Mouse (Mus musculus) bone marrow, adult 2 months (tissue): ENCODE measurements at regions not wholly inside any gene's neighbourhood (a gene's known extent, or its start where the extent isn't known, plus 50 kb on each side); places are given as distances from the start of the nearest gene placed in this dataset.

Source experiments
- H3K27ac ChIP-seq: fragments of 200-500 bp; 2 replicates; pipeline ENCODE4 v1.5.1; 2012; ENCODE audit warnings: low read depth, mild to moderate bottlenecking, control low read depth, inconsistent platforms, low read length; ENCODE audit not compliant: control insufficient read depth, poor library complexity, insufficient read depth
- H3K4me1 ChIP-seq: fragments of 200-500 bp; 2 replicates; pipeline ENCODE4 v1.6.1; 2011; ENCODE audit warnings: low read length; ENCODE audit not compliant: control insufficient read depth, insufficient read depth
- H3K4me3 ChIP-seq: fragments of 200-500 bp; replicated peaks from 2 replicates; pipeline ENCODE3; 2011; ENCODE audit warnings: mild to moderate bottlenecking, low read depth, low read length, control low read depth; ENCODE audit not compliant: control insufficient read depth
- CTCF ChIP-seq: fragments of 200-500 bp; IDR thresholded peaks from 2 replicates; pipeline ENCODE4 v1.5.1; 2011; ENCODE audit warnings: low read length, control low read depth; ENCODE audit not compliant: control insufficient read depth, insufficient read depth
- POLR2A ChIP-seq: fragments of 200-500 bp; IDR thresholded peaks from 2 replicates; pipeline ENCODE4 v1.6.1; 2011; ENCODE audit warnings: low read depth, mild to moderate bottlenecking, control low read depth, low read length, borderline replicate concordance; ENCODE audit not compliant: control insufficient read depth
- WGBS: fragments of 180-500 bp; shearing (Covaris S2); methylation state at CpG from one replicate; pipeline ENCODE4 v1.1.7; 2018; 5-methylcytosine and 5-hydroxymethylcytosine counted together

DNA sequence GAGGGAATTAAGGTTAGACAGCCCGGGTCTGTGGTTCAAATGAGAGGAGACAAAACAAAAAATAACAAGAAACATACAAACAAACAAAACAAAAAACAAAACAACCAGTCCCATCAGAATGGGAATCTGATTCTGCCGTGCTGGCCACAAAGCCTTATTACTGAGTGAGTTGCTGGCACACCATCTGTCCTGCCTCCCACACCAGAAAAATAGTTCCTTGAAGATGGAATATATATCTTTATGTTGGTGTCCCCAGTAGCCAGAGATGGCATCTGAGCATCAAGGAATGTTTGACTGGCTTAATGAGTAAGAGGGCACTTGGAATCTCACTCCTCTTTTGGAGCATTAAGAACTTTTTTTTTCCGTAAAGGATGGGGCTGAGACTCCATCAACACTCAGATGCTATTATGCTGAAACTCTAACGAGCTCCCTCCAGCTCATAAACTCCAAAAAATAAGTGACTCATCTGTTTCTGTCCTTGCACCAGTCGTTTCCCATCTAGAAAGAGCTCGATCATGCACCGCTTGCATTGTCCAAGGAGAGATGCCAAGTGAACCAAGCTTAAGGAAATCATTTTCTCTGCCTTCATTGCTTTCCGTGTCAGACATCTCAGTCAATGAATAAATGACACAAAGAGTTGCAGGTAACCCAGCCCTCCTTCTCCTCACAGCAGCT is 329.0 kb upstream of the Kdm8 start:
- Histone ChIP-seq H3K27ac (no peak overlapping the region), H3K4me3 (no peak overlapping the region), H3K4me1 (no peaks in the 10 kb centered on the region)
- TF ChIP-seq POLR2A = no peak
- TF ChIP-seq CTCF = no peak
- 65% methylated on average over 8 of the region's 8 CpGs for WGBS

DNA sequence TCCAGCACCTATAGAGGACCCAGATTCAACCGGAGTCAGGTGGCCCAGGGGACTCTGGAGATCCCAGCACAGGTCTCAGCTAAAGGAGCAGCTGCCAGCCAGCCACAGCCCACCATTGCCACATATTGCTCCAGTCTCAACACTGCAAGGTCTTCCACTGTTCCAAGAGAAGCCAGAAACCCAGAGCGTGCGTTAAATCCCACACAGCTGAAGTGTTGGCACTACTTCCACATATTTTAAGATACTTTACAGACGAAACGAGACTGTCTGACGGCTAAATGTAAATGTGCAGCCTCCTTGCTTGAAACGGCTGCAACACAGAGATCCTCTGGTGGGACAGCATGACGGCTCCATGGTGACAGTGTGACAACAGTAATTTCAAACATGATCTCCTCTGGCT is 327.3 kb upstream of the Kdm8 start:
- no peak for TF ChIP-seq CTCF
- no peak for TF ChIP-seq POLR2A
- no peak overlapping the region for H3K27ac ChIP-seq
- H3K4me3 ChIP-seq = no peak overlapping the region
- WGBS = 80% methylated on average over 8 of the region's 8 CpGs
- no peaks in the 10 kb centered on the region for H3K4me1 ChIP-seq

DNA sequence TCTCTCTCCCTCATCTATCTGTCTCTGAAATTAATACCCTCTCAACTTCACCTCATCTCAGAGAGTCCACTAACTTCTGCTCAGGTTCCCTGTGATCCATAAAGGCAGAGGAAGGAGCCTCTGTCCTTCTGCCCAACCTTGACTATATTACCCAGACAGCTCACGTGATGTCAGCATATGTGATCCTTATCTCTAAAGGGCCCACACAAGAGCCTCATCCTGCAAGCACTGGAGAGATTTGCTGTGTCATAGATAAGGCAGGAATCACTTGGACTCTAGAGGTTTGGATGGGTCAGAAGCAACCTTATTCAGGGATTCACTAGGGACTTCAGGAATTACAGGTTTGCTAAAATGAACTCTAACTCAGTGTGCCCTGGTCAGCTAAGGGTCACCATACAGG is 315.3 kb upstream of the Kdm8 start:
- Histone ChIP-seq H3K4me1 (no peaks in the 10 kb centered on the region), H3K27ac (no peak overlapping the region), H3K4me3 (no peak overlapping the region)
- WGBS = 31% methylated on average over 1 of the region's 1 CpGs
- no peak for TF ChIP-seq CTCF

DNA sequence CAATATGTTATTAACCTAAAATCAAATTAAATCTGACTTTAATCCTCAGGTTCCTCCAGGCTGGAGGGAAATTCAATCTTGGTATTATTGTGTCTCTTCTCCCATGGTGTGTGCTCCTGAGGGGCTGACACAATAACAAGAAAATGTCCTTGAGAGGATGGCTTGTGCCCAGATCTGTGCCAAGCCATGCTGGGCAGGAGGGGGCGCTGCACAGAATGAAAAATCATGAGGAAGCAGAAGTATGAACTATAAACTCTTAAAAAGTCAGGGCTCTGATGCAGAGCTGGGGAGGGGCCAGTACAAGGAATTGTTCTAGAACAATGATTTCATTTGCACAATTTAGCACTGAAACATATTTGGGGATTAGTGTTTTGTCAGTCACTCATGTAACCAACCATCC is 312.5 kb upstream of the Kdm8 start:
- Histone ChIP-seq H3K4me1 (no peaks in the 10 kb centered on the region), H3K4me3 (no peak overlapping the region), H3K27ac (no peak overlapping the region)
- TF ChIP-seq POLR2A (no peak), CTCF (no peak)
- WGBS = 48% methylated on average over 1 of the region's 1 CpGs

DNA sequence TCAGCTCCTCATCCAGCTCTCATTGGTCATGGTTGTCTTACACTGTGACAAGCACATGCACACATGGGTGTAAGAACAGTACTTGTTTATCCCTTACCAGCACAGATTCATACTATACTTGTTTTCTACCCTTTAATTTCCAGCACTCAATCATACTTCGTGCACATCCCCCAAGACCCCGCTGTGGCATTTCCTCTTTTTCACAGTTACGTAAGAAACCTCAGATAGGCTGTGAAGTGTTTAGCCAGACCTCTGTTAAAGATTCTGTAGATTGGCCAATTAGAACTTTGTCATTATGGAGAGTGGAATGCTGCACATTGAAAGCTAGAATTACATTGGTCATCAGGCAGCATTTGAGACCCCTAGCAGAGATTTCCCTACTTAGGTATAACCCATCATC is 305.9 kb upstream of the Kdm8 start:
- WGBS = under 1% methylated on average over 3 of the region's 3 CpGs

DNA sequence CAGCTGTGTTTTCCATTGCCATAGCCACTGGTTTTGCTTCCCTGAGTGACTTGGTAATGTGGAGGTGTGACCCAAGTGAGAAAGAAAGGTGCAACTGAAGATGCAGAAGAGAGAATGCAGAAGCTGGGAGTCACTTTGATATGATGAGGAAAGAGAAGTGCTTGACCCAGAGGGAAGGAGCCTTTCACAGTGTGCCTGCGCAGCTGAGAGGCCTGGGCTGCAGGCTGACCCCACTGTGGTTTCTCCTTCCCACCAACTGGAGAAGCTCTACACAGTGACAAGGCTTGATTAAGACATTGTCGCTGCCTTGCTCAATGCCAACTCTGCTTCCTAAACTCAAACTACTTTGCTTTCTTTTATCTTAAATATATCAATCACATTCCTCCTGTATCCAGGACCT is 305.3 kb upstream of the Kdm8 start:
- WGBS = 13% methylated on average over 2 of the region's 2 CpGs
- Histone ChIP-seq H3K4me1 (no peaks in the 10 kb centered on the region), H3K4me3 (no peak overlapping the region), H3K27ac (no peak overlapping the region)
- no peak for TF ChIP-seq POLR2A
- no peak for TF ChIP-seq CTCF

More for the DNA sequence above, 305.9 kb upstream of the Kdm8 start:
- Histone ChIP-seq H3K27ac (no peak overlapping the region), H3K4me1 (no peaks in the 10 kb centered on the region), H3K4me3 (no peak overlapping the region)
- no peak for TF ChIP-seq POLR2A
- TF ChIP-seq CTCF = no peak

DNA sequence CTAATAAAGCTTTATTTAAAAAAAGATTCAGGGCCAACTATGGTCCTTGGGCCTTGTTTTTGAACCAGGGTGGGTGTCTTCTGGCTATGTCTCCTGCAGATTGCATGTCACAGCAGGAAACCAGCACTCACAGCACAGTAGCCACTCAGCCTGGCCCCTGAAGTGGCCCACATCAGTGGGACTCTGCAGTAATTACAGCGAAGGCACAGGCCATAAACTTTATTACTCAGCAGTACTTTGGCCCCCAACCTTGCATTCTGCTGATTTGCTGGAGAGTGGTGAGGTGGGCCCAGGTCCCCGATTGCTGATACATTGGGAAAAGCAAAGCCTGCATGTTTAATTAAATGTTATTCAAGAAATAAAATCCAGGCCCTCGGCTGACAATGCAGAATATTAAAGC is 303.6 kb upstream of the Kdm8 start:
- H3K27ac ChIP-seq = no peak overlapping the region
- 63% methylated on average over 3 of the region's 3 CpGs for WGBS
- H3K4me1 ChIP-seq = no peaks in the 10 kb centered on the region
- H3K4me3 ChIP-seq = no peak overlapping the region
- TF ChIP-seq CTCF (no peak), POLR2A (no peak)

DNA sequence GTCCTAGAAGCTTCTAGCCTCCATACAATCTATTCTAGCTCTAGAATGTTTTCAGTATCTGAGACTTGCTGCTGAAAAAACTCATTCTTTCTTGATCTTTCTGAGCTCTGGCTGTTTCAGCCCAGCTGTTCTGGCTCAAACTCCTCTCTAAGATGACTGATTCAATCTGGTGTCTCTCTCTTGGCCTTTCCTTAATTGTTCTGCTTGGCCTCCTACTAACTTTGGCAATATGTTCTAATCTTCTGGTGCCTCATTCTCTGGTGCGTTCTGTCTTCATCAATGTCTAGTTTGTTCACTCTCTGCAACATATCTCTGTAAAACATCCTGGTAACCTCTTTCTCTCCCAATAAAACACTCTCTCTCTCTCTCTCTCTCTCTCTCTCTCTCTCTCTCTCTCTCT is 302.6 kb upstream of the Kdm8 start:
- Histone ChIP-seq H3K4me3 (no peak overlapping the region), H3K4me1 (no peaks in the 10 kb centered on the region), H3K27ac (no peak overlapping the region)
- WGBS = 73% methylated on average over 1 of the region's 1 CpGs
- TF ChIP-seq POLR2A (no peak), CTCF (no peak)

DNA sequence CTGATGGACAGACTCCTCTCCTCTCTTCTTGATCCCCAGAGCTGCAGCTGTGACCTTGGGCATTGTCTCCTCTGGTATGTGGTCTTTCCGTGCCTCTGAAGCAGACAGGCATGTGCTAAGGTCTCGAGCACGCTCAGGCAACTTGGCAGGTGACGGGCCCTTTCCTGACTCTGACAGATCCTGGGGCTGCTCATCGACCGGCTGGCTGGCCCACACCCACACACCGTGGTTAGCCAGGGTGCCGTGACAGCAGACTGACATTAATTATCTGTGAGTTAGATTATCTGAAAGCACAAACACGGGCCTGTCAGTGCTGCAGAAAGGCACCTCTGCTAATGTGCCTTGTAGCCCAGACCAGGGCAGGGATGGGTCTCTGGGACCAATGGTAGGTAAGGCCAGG is 298.5 kb upstream of the Kdm8 start:
- no peak for TF ChIP-seq POLR2A
- TF ChIP-seq CTCF = no peak
- Histone ChIP-seq H3K4me3 (no peak overlapping the region), H3K4me1 (no peaks in the 10 kb centered on the region), H3K27ac (no peak overlapping the region)
- WGBS = 18% methylated on average over 9 of the region's 9 CpGs
